Mouse (Mus musculus): Measurements from ENCODE around the gene 6030408B16Rik. TPM values are rescaled to one million over a fixed set of nuclear protein-coding genes. Genes with fewer than 3 reads are reported as not detected.

6030408B16Rik gene
- polyA plus RNA-seq, 1 experiment from 2014 or later, result 0.17 TPM

DNA sequence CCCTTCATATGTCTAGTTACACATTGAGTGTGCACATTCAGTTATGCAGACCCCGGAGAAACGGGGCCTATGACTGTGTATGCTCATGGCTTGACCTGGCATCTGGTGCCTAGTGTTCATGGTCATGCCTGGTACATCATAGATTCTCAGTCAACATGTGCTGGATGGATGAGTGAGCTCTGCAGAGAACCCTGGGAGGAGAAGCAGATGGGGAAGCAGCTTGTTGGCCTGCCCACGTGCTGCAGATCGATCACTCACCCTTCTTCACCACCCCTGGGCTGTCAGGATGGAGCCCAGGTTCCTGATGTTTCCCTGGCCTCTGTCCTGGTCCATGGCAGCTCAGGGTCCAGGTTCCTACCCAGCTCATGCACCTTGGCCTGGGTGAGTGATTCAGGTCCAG lies 13.4 kb downstream of the 6030408B16Rik start:
- no peaks in the 10 kb centered on the region for H3K36me3 ChIP-seq
- 61% methylated on average over 4 of the region's 4 CpGs for WGBS (ENCODE audit: insufficient replicate concordance)
- no peak for ATAC-seq

DNA sequence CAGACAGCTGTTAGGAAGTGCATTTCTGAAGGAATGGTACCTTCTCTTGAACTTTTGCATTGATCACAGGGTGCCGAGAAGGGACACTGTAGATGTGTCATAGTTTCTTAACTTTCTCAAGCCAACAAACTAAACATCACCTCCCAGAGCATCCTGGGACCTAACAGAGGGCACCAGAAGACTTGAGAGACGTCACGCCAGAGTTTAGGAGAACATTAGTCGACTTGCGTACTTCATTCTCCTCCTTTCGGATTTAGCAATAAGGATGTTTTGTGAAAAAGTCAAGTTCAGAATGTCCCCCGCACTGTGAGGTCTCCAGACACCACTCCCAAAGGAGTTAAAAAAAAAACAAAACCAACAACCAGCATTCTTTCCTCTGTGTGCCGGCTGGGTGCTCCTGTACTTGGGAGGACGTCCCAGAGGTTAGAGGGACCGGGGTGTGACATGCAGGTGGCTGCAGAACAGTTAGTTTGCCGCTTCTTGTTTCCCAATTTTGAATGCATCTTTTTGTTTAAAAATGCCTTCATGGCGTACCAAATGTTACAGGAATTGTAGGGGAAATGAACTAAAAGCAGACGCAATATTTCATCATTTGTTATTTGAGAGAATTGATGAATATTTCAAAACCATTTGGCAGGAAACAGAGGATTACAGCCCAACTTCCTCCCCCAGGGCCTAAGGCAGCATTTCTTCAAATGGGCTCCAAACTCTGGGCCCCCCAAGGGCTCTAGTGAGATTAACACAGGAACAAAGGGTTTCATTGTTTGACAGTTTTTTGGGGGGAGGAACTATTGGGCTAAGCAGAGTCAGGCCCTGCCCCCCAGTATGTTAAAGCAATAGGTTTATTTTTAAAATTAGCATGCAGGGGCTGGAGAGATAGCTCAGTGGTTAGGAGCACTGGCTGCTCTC lies 15.7 kb downstream of the 6030408B16Rik start:
- H3K27me3 ChIP-seq (replicated peaks), result no peaks in the 10 kb centered on the region
- H3K36me3 ChIP-seq, result no peaks in the 10 kb centered on the region
- no peaks in the 10 kb centered on the region for H3K9me3 ChIP-seq (replicated peaks)
- WGBS (ENCODE audit: insufficient replicate concordance), result 57% methylated on average over 13 of the region's 13 CpGs
- H3K27ac ChIP-seq, result no peak overlapping the region
- H3K4me1 ChIP-seq, result peaks cover 7% of the 10 kb centered on the region; the same call in 1 of the 2 replicates
- ATAC-seq, result no peak
- no peak overlapping the region for H3K4me2 ChIP-seq
- no peak overlapping the region for H3K4me3 ChIP-seq
- H3K9ac ChIP-seq, result no peak overlapping the region

More for the DNA sequence above, 13.4 kb downstream of the 6030408B16Rik start:
- peaks cover 7% of the 10 kb centered on the region; the same call in 1 of the 2 replicates for H3K4me1 ChIP-seq
- H3K9ac ChIP-seq, result no peak overlapping the region
- H3K9me3 ChIP-seq (replicated peaks), result no peaks in the 10 kb centered on the region
- no peak overlapping the region for H3K27ac ChIP-seq
- H3K27me3 ChIP-seq (replicated peaks), result no peaks in the 10 kb centered on the region
- H3K4me2 ChIP-seq, result no peak overlapping the region
- no peak overlapping the region for H3K4me3 ChIP-seq

DNA sequence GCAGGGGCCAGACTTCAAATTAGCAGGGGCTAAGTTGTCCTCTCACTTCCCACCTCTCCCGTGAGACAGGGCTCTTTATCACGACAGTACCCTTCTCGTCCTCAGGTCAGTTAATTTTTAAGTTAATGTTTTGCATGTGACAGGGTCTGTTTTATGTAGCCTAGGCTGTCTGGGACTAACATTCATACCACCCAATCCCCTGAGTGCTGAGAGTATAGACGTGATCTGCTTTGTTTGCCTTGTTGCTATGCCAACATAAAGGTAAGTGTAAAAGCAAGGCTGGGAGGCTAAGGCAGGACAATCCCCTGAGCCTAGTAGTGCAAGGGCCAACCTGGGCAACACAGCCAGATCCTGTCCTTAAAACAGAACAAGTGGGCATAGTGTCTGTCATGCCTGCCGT lies 16.5 kb downstream of the 6030408B16Rik start:
- Histone ChIP-seq H3K27me3 (replicated peaks) (no peaks in the 10 kb centered on the region), H3K4me2 (no peak overlapping the region), H3K4me3 (no peak overlapping the region), H3K4me1 (peaks cover 7% of the 10 kb centered on the region; the same call in 1 of the 2 replicates), H3K36me3 (no peaks in the 10 kb centered on the region), H3K9ac (no peak overlapping the region), H3K27ac (no peak overlapping the region), H3K9me3 (replicated peaks) (no peaks in the 10 kb centered on the region)
- 38% methylated on average over 5 of the region's 5 CpGs for WGBS (ENCODE audit: insufficient replicate concordance)
- ATAC-seq, result no peak

DNA sequence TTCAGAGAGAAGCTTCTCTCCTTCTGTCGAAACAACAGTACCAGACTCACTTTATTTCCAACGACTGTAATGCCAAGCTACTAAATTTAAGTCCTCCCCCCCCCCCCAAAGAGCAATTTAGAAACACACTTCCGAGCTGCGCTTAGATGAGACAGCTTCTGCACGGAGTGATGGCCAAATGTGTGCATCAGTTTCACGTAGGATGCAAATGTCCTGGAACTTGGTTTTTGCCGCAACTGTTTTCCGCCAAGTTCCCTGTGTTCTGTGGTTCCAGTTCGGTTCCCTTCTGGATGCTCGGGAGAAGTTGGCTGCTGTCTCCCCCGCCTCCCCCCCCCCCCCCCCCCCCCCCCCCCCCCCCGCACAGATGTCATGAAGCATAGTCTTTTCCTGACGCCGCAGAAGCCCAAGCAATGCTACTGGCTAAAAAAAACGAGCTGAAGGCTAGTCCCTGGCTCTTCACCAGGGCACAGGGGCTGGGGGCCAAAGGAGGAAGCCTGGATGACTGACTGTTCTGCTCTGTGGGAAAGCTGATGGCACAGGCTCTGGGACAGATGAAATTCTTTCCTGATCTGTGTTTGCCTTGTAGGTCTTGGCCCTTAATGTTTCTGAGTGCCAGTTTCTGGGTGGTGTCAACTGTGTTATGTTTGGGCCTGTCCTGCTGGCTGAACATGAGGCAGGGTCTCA lies 18.2 kb downstream of the 6030408B16Rik start:
- Histone ChIP-seq H3K4me1 (peaks cover 11% of the 10 kb centered on the region; the same call in 1 of the 2 replicates), H3K36me3 (no peaks in the 10 kb centered on the region), H3K4me3 (no peak overlapping the region), H3K9me3 (replicated peaks) (no peaks in the 10 kb centered on the region), H3K27me3 (replicated peaks) (0 out of 2 replicates have a peak, but pooled peaks cover 1% of the 10 kb centered on the region), H3K4me2 (no peak overlapping the region), H3K27ac (no peak overlapping the region), H3K9ac (no peak overlapping the region)
- 47% methylated on average over 14 of the region's 15 CpGs for WGBS (ENCODE audit: insufficient replicate concordance)
- ATAC-seq, result no peak

DNA sequence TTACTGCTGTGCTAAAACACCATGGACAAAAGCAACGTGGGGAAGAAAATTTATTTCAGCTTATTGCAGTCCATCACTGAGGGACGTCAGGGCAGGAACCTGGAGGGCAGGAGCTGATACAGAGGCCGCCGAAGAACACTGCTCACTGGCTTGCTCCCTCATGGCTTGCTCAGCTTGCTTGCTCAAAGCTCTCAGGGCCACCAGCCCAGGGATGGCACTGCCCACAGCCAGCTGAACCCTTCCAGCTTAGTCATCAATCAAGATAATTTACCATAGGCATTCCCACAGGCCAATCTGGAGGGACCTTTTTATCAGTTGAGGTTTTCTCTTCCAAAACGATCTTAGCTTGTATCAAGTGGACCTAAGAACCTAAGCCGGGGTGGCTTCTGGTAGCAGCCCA lies 19.0 kb downstream of the 6030408B16Rik start:
- Histone ChIP-seq H3K9me3 (replicated peaks) (no peaks in the 10 kb centered on the region), H3K36me3 (no peaks in the 10 kb centered on the region), H3K9ac (no peak overlapping the region), H3K27ac (no peak overlapping the region), H3K4me3 (no peak overlapping the region), H3K4me1 (peaks cover 19% of the 10 kb centered on the region; the same call in 1 of the 2 replicates), H3K4me2 (no peak overlapping the region), H3K27me3 (replicated peaks) (0 out of 2 replicates have a peak, but pooled peaks cover 9% of the 10 kb centered on the region)
- ATAC-seq, result no peak
- 62% methylated on average over 6 of the region's 6 CpGs for WGBS (ENCODE audit: insufficient replicate concordance)

DNA sequence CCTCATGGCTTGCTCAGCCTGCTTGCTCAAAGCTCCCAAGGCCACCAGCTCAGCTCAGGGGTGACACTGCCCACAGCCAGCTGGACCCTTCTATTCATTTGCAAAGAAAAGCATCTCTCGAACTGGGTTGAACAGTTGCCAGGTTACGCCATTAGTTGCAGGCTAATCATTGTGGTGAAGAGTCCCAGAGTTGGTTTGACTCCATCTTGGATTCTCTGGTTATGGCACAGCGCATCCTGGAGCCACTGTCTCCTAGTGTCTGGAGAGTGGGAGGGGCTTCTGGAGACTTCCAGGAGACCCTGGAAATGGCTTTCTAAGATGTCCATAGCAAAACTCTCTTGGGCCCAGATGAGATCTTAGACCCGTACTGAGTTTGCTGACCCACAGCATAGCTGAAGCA lies 22.4 kb downstream of the 6030408B16Rik start:
- 0 out of 2 replicates have a peak, but pooled peaks cover 9% of the 10 kb centered on the region for H3K27me3 ChIP-seq (replicated peaks)
- no peak overlapping the region for H3K4me2 ChIP-seq
- H3K9me3 ChIP-seq (replicated peaks), result no peaks in the 10 kb centered on the region
- no peak overlapping the region for H3K27ac ChIP-seq
- H3K4me3 ChIP-seq, result no peak overlapping the region
- no peaks in the 10 kb centered on the region for H3K36me3 ChIP-seq
- WGBS (ENCODE audit: insufficient replicate concordance), result 75% methylated on average over 4 of the region's 4 CpGs
- ATAC-seq, result no peak
- peaks cover 39% of the 10 kb centered on the region for H3K4me1 ChIP-seq
- H3K9ac ChIP-seq, result no peak overlapping the region

DNA sequence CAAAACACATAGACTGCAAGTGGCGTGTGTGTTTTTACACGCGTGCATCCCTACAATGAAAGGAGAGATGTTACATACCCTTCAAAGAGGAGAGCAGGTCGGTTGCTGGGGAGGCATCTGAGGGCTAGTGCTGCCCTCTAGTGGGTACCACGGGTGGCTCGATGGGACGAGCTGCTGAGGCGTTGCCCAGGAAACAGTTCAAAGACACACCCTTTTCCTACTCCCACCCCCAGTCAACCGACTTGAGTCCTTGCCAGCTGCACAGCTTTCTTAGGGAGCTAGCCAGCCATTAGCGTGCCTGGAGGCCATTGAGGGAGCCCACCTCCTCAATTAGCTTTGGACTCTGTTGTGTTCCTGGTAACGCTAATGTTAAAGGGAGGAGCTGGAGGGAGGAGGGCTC lies 22.8 kb downstream of the 6030408B16Rik start:
- peak; percentile 42; the same call in 1 of the 2 replicates for ATAC-seq
- Histone ChIP-seq H3K9ac (0 out of 2 replicates have a peak overlapping the region, but pooled peaks have one; percentile 8), H3K36me3 (no peaks in the 10 kb centered on the region), H3K27ac (no peak overlapping the region), H3K4me3 (peak overlapping the region; percentile 29), H3K4me2 (peak overlapping the region; percentile 54), H3K9me3 (replicated peaks) (no peaks in the 10 kb centered on the region), H3K27me3 (replicated peaks) (0 out of 2 replicates have a peak, but pooled peaks cover 9% of the 10 kb centered on the region), H3K4me1 (peaks cover 43% of the 10 kb centered on the region)
- WGBS (ENCODE audit: insufficient replicate concordance), result 1% methylated on average over 11 of the region's 11 CpGs

DNA sequence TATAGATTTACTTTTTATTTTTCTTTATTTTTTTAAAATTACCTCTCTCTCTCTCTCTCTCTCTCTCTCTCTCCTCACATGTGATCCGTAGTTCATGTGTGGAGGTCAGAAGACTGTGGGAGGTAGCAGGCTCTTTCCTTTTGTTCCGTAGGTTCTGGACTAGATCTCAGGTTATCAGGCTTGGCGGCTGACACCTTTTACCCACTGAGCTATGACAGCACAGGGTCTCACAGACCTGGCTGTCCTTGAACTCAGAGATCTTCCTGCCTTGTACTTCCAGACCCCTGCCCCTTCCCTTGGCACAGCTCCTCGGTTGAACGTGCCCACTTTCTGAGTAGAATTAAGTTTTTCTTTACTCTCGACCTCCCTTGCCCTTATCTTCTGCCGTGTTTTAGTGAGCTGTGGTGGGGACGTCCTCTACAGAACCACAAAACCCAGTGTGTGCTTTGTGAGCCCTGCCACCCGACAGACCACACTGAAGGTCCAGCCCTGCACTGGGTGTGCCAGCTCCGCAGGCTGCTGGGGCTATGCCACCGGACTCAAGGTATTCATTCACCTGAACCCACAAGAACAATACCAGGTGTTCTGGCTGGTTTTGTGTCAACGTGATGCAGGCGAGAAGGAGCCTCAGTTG lies 23.4 kb downstream of the 6030408B16Rik start:
- H3K4me1 ChIP-seq, result peaks cover 49% of the 10 kb centered on the region
- peak overlapping the region; percentile 29 for H3K4me3 ChIP-seq
- ATAC-seq, result no peak
- no peaks in the 10 kb centered on the region for H3K36me3 ChIP-seq
- peak overlapping the region; percentile 54 for H3K4me2 ChIP-seq
- 0 out of 2 replicates have a peak overlapping the region, but pooled peaks have one; percentile 8 for H3K9ac ChIP-seq
- 0 out of 2 replicates have a peak, but pooled peaks cover 9% of the 10 kb centered on the region for H3K27me3 ChIP-seq (replicated peaks)
- H3K27ac ChIP-seq, result peak overlapping the region; percentile 58; the same call in 1 of the 2 replicates
- H3K9me3 ChIP-seq (replicated peaks), result no peaks in the 10 kb centered on the region
- WGBS (ENCODE audit: insufficient replicate concordance), result 23% methylated on average over 13 of the region's 13 CpGs

DNA sequence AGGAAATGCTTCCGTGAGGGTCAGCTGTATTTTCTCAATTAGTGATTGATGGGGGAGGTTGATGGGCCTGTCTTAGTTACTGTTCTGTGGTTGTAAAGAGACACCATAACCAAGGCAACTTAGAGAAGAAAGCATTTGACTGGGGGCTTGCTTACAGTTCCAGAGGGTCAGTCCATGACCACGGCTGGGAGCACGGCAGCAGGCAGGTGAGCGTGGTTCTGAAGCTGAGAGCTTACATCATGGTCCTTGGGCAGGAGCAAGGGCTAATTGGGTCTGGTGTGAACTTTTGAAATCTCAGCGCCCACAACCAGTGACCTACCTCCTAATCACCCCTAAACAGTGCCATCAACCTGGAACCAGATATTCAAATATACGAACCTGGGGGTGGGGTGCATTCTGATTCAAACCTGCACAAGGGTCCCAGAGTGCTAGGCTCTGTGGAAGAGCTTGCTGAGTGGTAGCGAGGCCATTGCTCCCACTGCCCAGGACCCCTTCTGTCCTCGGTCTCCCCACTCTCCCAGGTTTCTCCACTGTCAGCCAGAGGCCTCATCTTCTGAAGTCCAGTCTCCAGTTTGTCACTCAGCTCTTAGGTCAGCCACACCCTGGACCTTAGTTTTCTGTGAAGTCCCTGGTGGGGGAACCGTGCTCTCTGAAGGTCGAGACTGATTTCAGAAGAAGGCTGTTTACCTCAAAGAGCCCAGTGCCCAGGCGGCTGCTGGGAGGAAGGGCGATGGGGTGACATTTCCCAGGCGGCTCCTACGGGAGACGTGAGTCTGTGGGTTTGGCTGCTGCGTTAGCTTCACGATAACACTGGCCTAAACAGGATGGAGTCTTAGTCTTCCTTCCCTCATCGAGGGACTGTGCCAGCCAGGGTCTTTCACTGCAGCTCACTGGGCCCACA lies 24.2 kb downstream of the 6030408B16Rik start:
- H3K9ac ChIP-seq, result 0 out of 2 replicates have a peak overlapping the region, but pooled peaks have one; percentile 8
- peaks cover 13% of the 10 kb centered on the region; the same call in 1 of the 2 replicates for H3K27me3 ChIP-seq (replicated peaks)

DNA sequence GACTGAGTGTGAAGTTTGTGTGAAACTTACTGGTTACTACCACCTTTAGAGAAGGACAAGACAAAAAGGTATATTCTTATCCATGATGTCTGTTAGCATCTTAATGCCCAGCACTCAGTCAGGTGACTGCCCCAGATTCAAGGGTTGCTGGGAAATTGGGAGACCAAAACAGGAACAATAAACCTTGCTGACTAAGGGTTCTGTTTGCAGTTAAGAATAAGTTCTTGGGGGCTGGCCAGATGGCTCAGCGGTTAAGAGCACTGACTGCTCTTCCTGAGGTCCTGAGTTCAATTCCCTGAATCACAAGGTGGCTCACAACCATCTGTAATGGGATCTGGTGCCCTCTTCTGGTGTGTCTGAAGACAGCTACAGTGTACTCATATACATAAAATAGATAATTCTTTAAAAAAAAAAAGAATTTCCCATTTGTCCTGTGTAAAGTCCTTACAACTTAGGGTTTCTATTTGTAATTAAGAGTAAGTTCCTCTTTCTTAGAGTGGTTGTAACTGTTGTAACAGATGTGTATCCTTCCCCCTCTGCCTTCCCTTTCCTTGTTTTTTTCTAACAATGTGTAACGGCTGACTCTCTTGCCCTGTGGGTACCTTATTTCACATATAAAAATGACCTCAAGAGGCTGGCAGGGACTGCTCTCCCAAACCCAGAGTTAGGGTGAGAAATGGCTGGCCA lies 24.9 kb downstream of the 6030408B16Rik start:
- WGBS (ENCODE audit: insufficient replicate concordance), result 40% methylated on average over 2 of the region's 2 CpGs
- H3K4me3 ChIP-seq, result no peak overlapping the region
- H3K36me3 ChIP-seq, result no peaks in the 10 kb centered on the region
- H3K9me3 ChIP-seq (replicated peaks), result no peaks in the 10 kb centered on the region
- 0 out of 2 replicates have a peak overlapping the region, but pooled peaks have one; percentile 54 for H3K4me2 ChIP-seq
- peaks cover 18% of the 10 kb centered on the region; the same call in 1 of the 2 replicates for H3K27me3 ChIP-seq (replicated peaks)
- ATAC-seq, result no peak
- no peak overlapping the region for H3K9ac ChIP-seq
- peak overlapping the region; percentile 58; the same call in 1 of the 2 replicates for H3K27ac ChIP-seq
- peaks cover 50% of the 10 kb centered on the region for H3K4me1 ChIP-seq

More for the DNA sequence above, 24.2 kb downstream of the 6030408B16Rik start:
- Histone ChIP-seq H3K4me1 (peaks cover 50% of the 10 kb centered on the region), H3K36me3 (no peaks in the 10 kb centered on the region), H3K27ac (peak overlapping the region; percentile 58), H3K4me2 (peak overlapping the region; percentile 54), H3K4me3 (peak overlapping the region; percentile 29; the same call in 1 of the 2 replicates), H3K9me3 (replicated peaks) (no peaks in the 10 kb centered on the region)
- no peak for ATAC-seq
- WGBS (ENCODE audit: insufficient replicate concordance), result 29% methylated on average over 18 of the region's 18 CpGs

Measured in liver, embryonic 12.5 days (tissue).